Mouse (Mus musculus): ENCODE measurements at regions not wholly inside any gene's neighbourhood (a gene's known extent, or its start where the extent isn't known, plus 50 kb on each side); places are given as distances from the start of the nearest gene placed in this dataset.

DNA sequence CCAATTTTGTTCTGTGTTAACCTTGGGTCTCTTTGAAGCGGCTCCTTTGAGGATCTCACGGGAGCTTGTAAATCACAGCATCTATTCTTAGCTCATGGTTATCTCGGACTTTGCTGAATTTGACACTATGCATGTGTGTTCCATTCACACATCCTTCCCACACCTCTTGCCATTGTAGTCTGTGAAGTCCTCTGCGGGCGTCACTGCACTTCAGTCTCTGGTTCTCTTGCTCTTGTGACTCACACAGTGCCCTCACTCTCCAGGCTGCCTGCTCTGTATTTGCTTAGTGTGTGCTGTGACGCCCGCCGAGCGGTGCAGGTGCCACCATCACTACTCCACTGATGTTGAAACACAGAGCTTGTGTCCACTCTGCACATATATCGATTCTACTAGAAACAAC, 1271.2 kb downstream of the Synb start:
- Histone ChIP-seq H3K36me3 (ENCODE audit: control insufficient read depth, insufficient read depth, low read length) (no peaks in the 10 kb centered on the region), H3K4me1 (replicated peaks; ENCODE audit: control insufficient read depth, insufficient read depth, low read length) (no peaks in the 10 kb centered on the region; the same call in 1 of the 2 replicates), H3K4me3 (ENCODE audit: low read depth, low read length) (no peak overlapping the region), H3K9me3 (ENCODE audit: control insufficient read depth, low read length) (no peaks in the 10 kb centered on the region), H3K27me3 (ENCODE audit: control insufficient read depth, insufficient read depth, low read length) (no peaks in the 10 kb centered on the region), H3K4me2 (ENCODE audit: low read depth, low read length, severe bottlenecking) (no peak overlapping the region), H3K9ac (ENCODE audit: low read length) (no peak overlapping the region), H3K27ac (ENCODE audit: low read depth, low read length) (no peak overlapping the region)
- ATAC-seq (replicated peaks; ENCODE audit: low FRiP score) (no peak), DNase-seq (ENCODE audit: low spot score) (no peak)
- WGBS = 86% methylated on average over 10 of the region's 10 CpGs

- H3K9me3 ChIP-seq (ENCODE audit: control insufficient read depth, low read length) = no peaks in the 10 kb centered on the region
- H3K9ac ChIP-seq (ENCODE audit: low read length) = no peak overlapping the region
- no peak overlapping the region for H3K27ac ChIP-seq (ENCODE audit: low read depth, low read length)
- H3K36me3 ChIP-seq (ENCODE audit: control insufficient read depth, insufficient read depth, low read length) = no peaks in the 10 kb centered on the region
- no peak for ATAC-seq (replicated peaks; ENCODE audit: low FRiP score)
- WGBS = 84% methylated on average over 7 of the region's 7 CpGs
- no peak for DNase-seq (ENCODE audit: low spot score)
- no peaks in the 10 kb centered on the region; the same call in 1 of the 2 replicates for H3K4me1 ChIP-seq (replicated peaks; ENCODE audit: control insufficient read depth, insufficient read depth, low read length)
- no peak overlapping the region for H3K4me3 ChIP-seq (ENCODE audit: low read depth, low read length)
- H3K4me2 ChIP-seq (ENCODE audit: low read depth, low read length, severe bottlenecking) = no peak overlapping the region
- no peaks in the 10 kb centered on the region for H3K27me3 ChIP-seq (ENCODE audit: control insufficient read depth, insufficient read depth, low read length)
Measured at GRCm38 (mm10) chr14:68021240-68021639, 1272.9 kb downstream of the Synb start.

DNA sequence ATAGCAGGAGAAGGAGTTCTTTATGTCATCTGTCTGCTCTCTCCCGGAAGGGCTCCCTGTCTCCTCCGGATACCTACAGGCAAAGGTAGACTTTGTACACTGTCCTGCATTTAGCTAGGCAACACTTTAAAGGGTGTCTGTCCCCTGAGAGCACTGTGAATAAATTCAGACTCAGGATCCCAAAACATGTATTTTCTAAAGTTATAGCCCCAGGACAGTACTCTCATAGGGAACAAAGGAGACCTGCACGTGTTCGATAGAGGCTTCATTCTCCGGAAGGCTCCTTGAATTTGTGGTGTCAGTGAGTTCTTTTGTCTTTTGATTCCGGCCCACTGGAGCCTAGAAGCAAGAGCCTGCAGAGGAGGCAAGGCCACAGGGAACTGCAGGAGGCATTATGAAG, 1273.3 kb downstream of the Synb start:
- 57% methylated on average over 6 of the region's 6 CpGs for WGBS
- Histone ChIP-seq H3K4me1 (replicated peaks; ENCODE audit: control insufficient read depth, insufficient read depth, low read length) (no peaks in the 10 kb centered on the region; the same call in 1 of the 2 replicates), H3K27ac (ENCODE audit: low read depth, low read length) (no peak overlapping the region)

GRCm38 (mm10) chr14:68018686-68019085, 1275.4 kb downstream of the Synb start:
- no peak for ATAC-seq (replicated peaks; ENCODE audit: low FRiP score)

More for the DNA sequence above, 1273.3 kb downstream of the Synb start:
- Histone ChIP-seq H3K4me3 (ENCODE audit: low read depth, low read length) (no peak overlapping the region), H3K36me3 (ENCODE audit: control insufficient read depth, insufficient read depth, low read length) (no peaks in the 10 kb centered on the region), H3K4me2 (ENCODE audit: low read depth, low read length, severe bottlenecking) (no peak overlapping the region), H3K9me3 (ENCODE audit: control insufficient read depth, low read length) (no peaks in the 10 kb centered on the region), H3K9ac (ENCODE audit: low read length) (no peak overlapping the region), H3K27me3 (ENCODE audit: control insufficient read depth, insufficient read depth, low read length) (no peaks in the 10 kb centered on the region)
- ATAC-seq (replicated peaks; ENCODE audit: low FRiP score) (no peak), DNase-seq (ENCODE audit: low spot score) (no peak)

GRCm38 (mm10) chr14:67996790-67997417, 1297.2 kb downstream of the Synb start:
- Histone ChIP-seq H3K9ac (ENCODE audit: low read length) (no peak overlapping the region), H3K9me3 (ENCODE audit: control insufficient read depth, low read length) (no peaks in the 10 kb centered on the region), H3K27me3 (ENCODE audit: control insufficient read depth, insufficient read depth, low read length) (no peaks in the 10 kb centered on the region), H3K4me3 (ENCODE audit: low read depth, low read length) (no peak overlapping the region), H3K27ac (ENCODE audit: low read depth, low read length) (no peak overlapping the region), H3K36me3 (ENCODE audit: control insufficient read depth, insufficient read depth, low read length) (no peaks in the 10 kb centered on the region), H3K4me1 (replicated peaks; ENCODE audit: control insufficient read depth, insufficient read depth, low read length) (no peaks in the 10 kb centered on the region), H3K4me2 (ENCODE audit: low read depth, low read length, severe bottlenecking) (no peak overlapping the region)
- ATAC-seq (replicated peaks; ENCODE audit: low FRiP score) (no peak), DNase-seq (ENCODE audit: low spot score) (no peak)
- WGBS = 93% methylated on average over 7 of the region's 7 CpGs

More at GRCm38 (mm10) chr14:68018686-68019085, 1275.4 kb downstream of the Synb start:
- no peak overlapping the region for H3K4me3 ChIP-seq (ENCODE audit: low read depth, low read length)
- H3K27me3 ChIP-seq (ENCODE audit: control insufficient read depth, insufficient read depth, low read length) = no peaks in the 10 kb centered on the region
- no peaks in the 10 kb centered on the region; the same call in 1 of the 2 replicates for H3K4me1 ChIP-seq (replicated peaks; ENCODE audit: control insufficient read depth, insufficient read depth, low read length)
- no peak for DNase-seq (ENCODE audit: low spot score)
- no peak overlapping the region for H3K4me2 ChIP-seq (ENCODE audit: low read depth, low read length, severe bottlenecking)
- no peaks in the 10 kb centered on the region for H3K9me3 ChIP-seq (ENCODE audit: control insufficient read depth, low read length)
- no peak overlapping the region for H3K27ac ChIP-seq (ENCODE audit: low read depth, low read length)
- no peaks in the 10 kb centered on the region for H3K36me3 ChIP-seq (ENCODE audit: control insufficient read depth, insufficient read depth, low read length)
- H3K9ac ChIP-seq (ENCODE audit: low read length) = no peak overlapping the region

DNA sequence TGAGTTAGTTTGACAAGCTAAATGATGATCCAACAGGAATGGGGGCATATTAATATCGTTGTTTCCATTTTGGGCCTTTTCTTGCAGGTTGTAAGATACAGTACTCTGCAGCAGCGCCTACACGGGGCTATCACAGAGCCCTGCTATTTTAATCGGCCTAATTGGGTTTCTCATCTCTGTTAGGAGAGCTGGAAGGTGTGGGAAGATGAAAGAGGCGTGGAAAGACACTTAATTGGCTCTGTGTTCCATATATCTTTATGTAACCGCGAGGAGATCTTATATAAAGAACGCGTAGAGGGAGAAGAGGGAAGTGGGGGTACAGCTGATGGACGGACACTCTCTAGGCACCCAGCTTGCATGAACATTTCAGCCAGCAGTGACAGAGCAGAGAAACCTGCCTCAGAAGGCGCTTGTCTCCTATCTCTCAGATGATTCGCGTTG, 1300.5 kb downstream of the Synb start:
- WGBS = 53% methylated on average over 13 of the region's 13 CpGs
- no peak overlapping the region; the same call in 1 of the 2 replicates for H3K9ac ChIP-seq (ENCODE audit: low read length)
- no peaks in the 10 kb centered on the region for H3K36me3 ChIP-seq (ENCODE audit: control insufficient read depth, insufficient read depth, low read length)
- no peaks in the 10 kb centered on the region for H3K9me3 ChIP-seq (ENCODE audit: control insufficient read depth, low read length)
- no peak overlapping the region for H3K4me3 ChIP-seq (ENCODE audit: low read depth, low read length)
- H3K4me2 ChIP-seq (ENCODE audit: low read depth, low read length, severe bottlenecking) = peak overlapping the region; percentile 27; the same call in 1 of the 2 replicates
- DNase-seq (ENCODE audit: low spot score) = no peak
- no peak for ATAC-seq (replicated peaks; ENCODE audit: low FRiP score)
- no peak overlapping the region for H3K27ac ChIP-seq (ENCODE audit: low read depth, low read length)
- no peaks in the 10 kb centered on the region for H3K4me1 ChIP-seq (replicated peaks; ENCODE audit: control insufficient read depth, insufficient read depth, low read length)
- H3K27me3 ChIP-seq (ENCODE audit: control insufficient read depth, insufficient read depth, low read length) = no peaks in the 10 kb centered on the region

DNA sequence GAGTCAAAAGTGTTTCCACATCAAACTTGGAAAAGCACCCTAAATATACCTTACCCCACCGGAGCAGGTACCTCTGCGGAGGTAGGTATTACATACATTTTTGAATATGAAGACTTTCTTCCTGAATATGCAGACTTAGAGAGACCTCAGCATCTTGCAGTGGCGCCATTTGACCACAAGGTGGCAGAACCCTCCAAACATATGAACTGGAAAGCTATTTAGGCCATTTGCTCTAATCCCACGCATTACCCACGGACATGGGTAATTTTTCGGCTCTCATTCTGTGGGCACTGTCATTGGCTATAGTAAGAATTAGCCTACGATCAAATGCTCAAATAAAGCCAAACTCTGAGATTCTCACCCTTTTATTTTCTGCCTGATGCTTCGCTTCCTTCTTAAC, 1301.0 kb downstream of the Synb start:
- no peak overlapping the region for H3K4me3 ChIP-seq (ENCODE audit: low read depth, low read length)

GRCm38 (mm10) chr14:67992088-67992487, 1302.0 kb downstream of the Synb start:
- no peak overlapping the region for H3K9ac ChIP-seq (ENCODE audit: low read length)
- ATAC-seq (replicated peaks; ENCODE audit: low FRiP score) (no peak), DNase-seq (ENCODE audit: low spot score) (no peak)
- H3K4me2 ChIP-seq (ENCODE audit: low read depth, low read length, severe bottlenecking) = no peak overlapping the region
- H3K27me3 ChIP-seq (ENCODE audit: control insufficient read depth, insufficient read depth, low read length) = no peaks in the 10 kb centered on the region
- 73% methylated on average over 6 of the region's 6 CpGs for WGBS
- H3K4me3 ChIP-seq (ENCODE audit: low read depth, low read length) = no peak overlapping the region
- H3K9me3 ChIP-seq (ENCODE audit: control insufficient read depth, low read length) = no peaks in the 10 kb centered on the region
- H3K4me1 ChIP-seq (replicated peaks; ENCODE audit: control insufficient read depth, insufficient read depth, low read length) = no peaks in the 10 kb centered on the region
- no peaks in the 10 kb centered on the region for H3K36me3 ChIP-seq (ENCODE audit: control insufficient read depth, insufficient read depth, low read length)
- no peak overlapping the region for H3K27ac ChIP-seq (ENCODE audit: low read depth, low read length)

More for the DNA sequence above, 1301.0 kb downstream of the Synb start:
- no peak overlapping the region for H3K27ac ChIP-seq (ENCODE audit: low read depth, low read length)
- H3K4me1 ChIP-seq (replicated peaks; ENCODE audit: control insufficient read depth, insufficient read depth, low read length) = no peaks in the 10 kb centered on the region
- H3K36me3 ChIP-seq (ENCODE audit: control insufficient read depth, insufficient read depth, low read length) = no peaks in the 10 kb centered on the region
- 9% methylated on average over 8 of the region's 8 CpGs for WGBS
- H3K9ac ChIP-seq (ENCODE audit: low read length) = no peak overlapping the region; the same call in 1 of the 2 replicates
- H3K9me3 ChIP-seq (ENCODE audit: control insufficient read depth, low read length) = no peaks in the 10 kb centered on the region
- H3K4me2 ChIP-seq (ENCODE audit: low read depth, low read length, severe bottlenecking) = peak overlapping the region; percentile 27; the same call in 1 of the 2 replicates
- ATAC-seq (replicated peaks; ENCODE audit: low FRiP score) (no peak), DNase-seq (ENCODE audit: low spot score) (peak; percentile 83)
- H3K27me3 ChIP-seq (ENCODE audit: control insufficient read depth, insufficient read depth, low read length) = no peaks in the 10 kb centered on the region

- Histone ChIP-seq H3K4me3 (ENCODE audit: low read depth, low read length) (no peak overlapping the region), H3K4me1 (replicated peaks; ENCODE audit: control insufficient read depth, insufficient read depth, low read length) (no peaks in the 10 kb centered on the region), H3K4me2 (ENCODE audit: low read depth, low read length, severe bottlenecking) (no peak overlapping the region), H3K27ac (ENCODE audit: low read depth, low read length) (no peak overlapping the region), H3K9me3 (ENCODE audit: control insufficient read depth, low read length) (no peaks in the 10 kb centered on the region), H3K27me3 (ENCODE audit: control insufficient read depth, insufficient read depth, low read length) (no peaks in the 10 kb centered on the region), H3K9ac (ENCODE audit: low read length) (no peak overlapping the region), H3K36me3 (ENCODE audit: control insufficient read depth, insufficient read depth, low read length) (no peaks in the 10 kb centered on the region)
- DNase-seq (ENCODE audit: low spot score) (no peak), ATAC-seq (replicated peaks; ENCODE audit: low FRiP score) (no peak)
- WGBS = 69% methylated on average over 3 of the region's 3 CpGs
Measured at GRCm38 (mm10) chr14:67990271-67990670, 1303.8 kb downstream of the Synb start.

Measured in forebrain, embryonic 11.5 days (tissue).